Mouse (Mus musculus) forebrain, postnatal 0 days (tissue): ENCODE measurements around the gene Trpm3. TPM values are rescaled to one million over a fixed set of nuclear protein-coding genes. Genes with fewer than 3 reads are reported as not detected.

Experiments
- ATAC-seq: fragments of 200-750 bp; cut with Nextera tagmentation; 2 replicates; pipeline ENCODE4 v1.8.0; 2017; ENCODE audit warnings: mild to moderate bottlenecking, moderate library complexity
- DNase-seq: peaks from one replicate; pipeline ENCODE4 v3.0.0-alpha.2; 2015
- H3K27ac ChIP-seq: fragments of 300-500 bp; sonication (generic); 2 replicates; pipeline ENCODE4 v1.5.1; 2014; ENCODE audit warnings: low read depth, mild to moderate bottlenecking, antibody characterized with exemption, low read length, moderate library complexity, mixed read lengths
- H3K27me3 ChIP-seq: fragments of 300-500 bp; sonication (generic); 2 replicates; pipeline ENCODE4 v1.6.1; 2014; ENCODE audit warnings: mild to moderate bottlenecking, low read length, mixed read lengths; ENCODE audit not compliant: insufficient read depth
- H3K36me3 ChIP-seq: fragments of 300-500 bp; sonication (generic); 2 replicates; pipeline ENCODE4 v1.6.1; 2014; ENCODE audit warnings: mild to moderate bottlenecking, moderate library complexity; ENCODE audit not compliant: insufficient read depth
- H3K4me1 ChIP-seq: fragments of 300-500 bp; sonication (generic); 2 replicates; pipeline ENCODE4 v1.6.1; 2014; ENCODE audit warnings: antibody characterized with exemption; ENCODE audit not compliant: insufficient read depth
- H3K4me2 ChIP-seq: fragments of 300-500 bp; sonication (generic); 2 replicates; pipeline ENCODE4 v1.6.1; 2014; ENCODE audit warnings: low read depth, mild to moderate bottlenecking, moderate library complexity
- H3K4me3 ChIP-seq: fragments of 300-500 bp; sonication (generic); 2 replicates; pipeline ENCODE4 v1.5.1; 2014; ENCODE audit warnings: low read depth, low read length, mixed read lengths
- H3K9ac ChIP-seq: fragments of 300-500 bp; sonication (generic); 2 replicates; pipeline ENCODE4 v1.6.1; 2014; ENCODE audit warnings: mild to moderate bottlenecking
- H3K9me3 ChIP-seq: fragments of 300-500 bp; sonication (generic); 2 replicates; pipeline ENCODE4 v1.6.1; 2016; ENCODE audit warnings: low read length
- CTCF ChIP-seq: sonication (generic); IDR thresholded peaks from 2 replicates; pipeline ENCODE4 v1.5.1; 2016; ENCODE audit warnings: antibody characterized with exemption, control low read depth, low read depth
- WGBS: fragments of 180-500 bp; shearing (Covaris S2); extraction: QIAGEN DNeasy Blood & Tissue Kit; methylation state at CpG from one replicate; pipeline ENCODE4 v1.1.7; 2014; 5-methylcytosine and 5-hydroxymethylcytosine counted together
- polyA plus RNA-seq: library from polyadenylated mRNA; unstranded; fragments of >200 nt; fragmentation: Nextera tagmentation; extraction: Ambion mirVana; gene quantifications from 2 replicates; pipeline ENCODE4 v1.2.1, GENCODE M21; 2015
- total RNA-seq: library from RNA; depleted of rRNA; stranded (reverse); fragments of >200 nt; gene quantifications from 2 replicates; pipeline ENCODE4 v1.2.3, GENCODE M21; 2014

Trpm3 gene
- total and polyA plus RNA-seq, 2 experiments from 2014 or later: 25.6 to 39.7 TPM

- 79% methylated on average over 3 of the region's 3 CpGs for WGBS
Measured at GRCm38 (mm10) chr19:22768242-22768641, 629.4 kb downstream of the Trpm3 start.

GRCm38 (mm10) chr19:22775191-22775695, 636.4 kb downstream of the Trpm3 start:
- DNase-seq (no peak), ATAC-seq (no peak)
- 83% methylated on average over 3 of the region's 3 CpGs for WGBS
- H3K4me3 ChIP-seq: no peak overlapping the region
- H3K9me3 ChIP-seq: no peaks in the 10 kb centered on the region
- no peak overlapping the region for H3K27ac ChIP-seq
- H3K9ac ChIP-seq: no peak overlapping the region
- H3K27me3 ChIP-seq: no peaks in the 10 kb centered on the region
- H3K4me2 ChIP-seq: no peak overlapping the region
- H3K4me1 ChIP-seq: no peaks in the 10 kb centered on the region; the same call in 1 of the 2 replicates
- H3K36me3 ChIP-seq: no peaks in the 10 kb centered on the region
- no peak for TF ChIP-seq CTCF

More at GRCm38 (mm10) chr19:22768242-22768641, 629.4 kb downstream of the Trpm3 start:
- TF ChIP-seq CTCF: no peak
- H3K27me3 ChIP-seq: no peaks in the 10 kb centered on the region
- no peaks in the 10 kb centered on the region for H3K9me3 ChIP-seq
- H3K36me3 ChIP-seq: no peaks in the 10 kb centered on the region
- H3K9ac ChIP-seq: no peak overlapping the region
- no peak overlapping the region for H3K4me3 ChIP-seq
- DNase-seq (no peak), ATAC-seq (no peak)
- H3K4me1 ChIP-seq: no peaks in the 10 kb centered on the region
- H3K27ac ChIP-seq: no peak overlapping the region
- no peak overlapping the region for H3K4me2 ChIP-seq

GRCm38 (mm10) chr19:22780192-22780843, 641.5 kb downstream of the Trpm3 start:
- DNase-seq: no peak
- Histone ChIP-seq H3K9me3 (no peaks in the 10 kb centered on the region), H3K4me1 (no peaks in the 10 kb centered on the region; the same call in 1 of the 2 replicates), H3K4me3 (no peak overlapping the region), H3K27ac (no peak overlapping the region), H3K4me2 (no peak overlapping the region), H3K27me3 (no peaks in the 10 kb centered on the region), H3K9ac (no peak overlapping the region), H3K36me3 (no peaks in the 10 kb centered on the region)
- WGBS: 65% methylated on average over 7 of the region's 7 CpGs
- no peak for TF ChIP-seq CTCF
- ATAC-seq: peak; percentile 34; the same call in 1 of the 2 replicates

- H3K27ac ChIP-seq: no peak overlapping the region
- no peak overlapping the region for H3K4me2 ChIP-seq
- H3K4me3 ChIP-seq: no peak overlapping the region
- H3K9ac ChIP-seq: no peak overlapping the region
- TF ChIP-seq CTCF: no peak
- no peaks in the 10 kb centered on the region for H3K27me3 ChIP-seq
- no peaks in the 10 kb centered on the region for H3K36me3 ChIP-seq
- ATAC-seq (no peak), DNase-seq (no peak)
- H3K4me1 ChIP-seq: no peaks in the 10 kb centered on the region; the same call in 1 of the 2 replicates
- H3K9me3 ChIP-seq: no peaks in the 10 kb centered on the region
Measured at GRCm38 (mm10) chr19:22781579-22781978, 642.7 kb downstream of the Trpm3 start.

- no peak for TF ChIP-seq CTCF
- WGBS: 86% methylated on average over 2 of the region's 2 CpGs
- no peaks in the 10 kb centered on the region for H3K27me3 ChIP-seq
Measured at GRCm38 (mm10) chr19:22783745-22784144, 644.9 kb downstream of the Trpm3 start.

GRCm38 (mm10) chr19:22789753-22790152, 650.9 kb downstream of the Trpm3 start:
- no peak overlapping the region for H3K27ac ChIP-seq
- no peaks in the 10 kb centered on the region for H3K27me3 ChIP-seq
- H3K9ac ChIP-seq: no peak overlapping the region
- DNase-seq (no peak), ATAC-seq (no peak)
- no peak overlapping the region for H3K4me3 ChIP-seq
- H3K9me3 ChIP-seq: no peaks in the 10 kb centered on the region
- no peak for TF ChIP-seq CTCF
- 0 out of 2 replicates have a peak, but pooled peaks cover 3% of the 10 kb centered on the region for H3K36me3 ChIP-seq
- no peaks in the 10 kb centered on the region for H3K4me1 ChIP-seq
- H3K4me2 ChIP-seq: no peak overlapping the region
- 85% methylated on average over 3 of the region's 3 CpGs for WGBS

More at GRCm38 (mm10) chr19:22783745-22784144, 644.9 kb downstream of the Trpm3 start:
- ATAC-seq (no peak), DNase-seq (no peak)
- Histone ChIP-seq H3K9me3 (no peaks in the 10 kb centered on the region), H3K4me1 (no peaks in the 10 kb centered on the region), H3K9ac (no peak overlapping the region), H3K4me3 (no peak overlapping the region), H3K36me3 (no peaks in the 10 kb centered on the region), H3K27ac (no peak overlapping the region), H3K4me2 (no peak overlapping the region)

GRCm38 (mm10) chr19:22796996-22797395, 658.1 kb downstream of the Trpm3 start:
- Histone ChIP-seq H3K9ac (no peak overlapping the region), H3K4me3 (no peak overlapping the region), H3K4me1 (no peaks in the 10 kb centered on the region), H3K9me3 (no peaks in the 10 kb centered on the region), H3K27ac (no peak overlapping the region), H3K36me3 (0 out of 2 replicates have a peak, but pooled peaks cover 3% of the 10 kb centered on the region), H3K27me3 (no peaks in the 10 kb centered on the region), H3K4me2 (no peak overlapping the region)
- ATAC-seq (no peak), DNase-seq (no peak)
- no peak for TF ChIP-seq CTCF
- WGBS: 90% methylated on average over 2 of the region's 2 CpGs
